Mouse (Mus musculus) E14TG2a.4 (cell line): Measurements from ENCODE around the gene Piwil1.

Experiments used
- CTCF ChIP-seq: conservative IDR thresholded peaks from 2 replicates; pipeline ENCODE4 v1.5.1; 2014; ENCODE audit warnings: low read length
- NANOG ChIP-seq: IDR thresholded peaks from 2 replicates; pipeline ENCODE4 v1.6.1; 2014; ENCODE audit warnings: borderline replicate concordance, low read length, mixed read lengths
- POU5F1 ChIP-seq: IDR thresholded peaks from 2 replicates; pipeline ENCODE4 v1.6.1; 2014; ENCODE audit warnings: low read length, borderline replicate concordance

DNA sequence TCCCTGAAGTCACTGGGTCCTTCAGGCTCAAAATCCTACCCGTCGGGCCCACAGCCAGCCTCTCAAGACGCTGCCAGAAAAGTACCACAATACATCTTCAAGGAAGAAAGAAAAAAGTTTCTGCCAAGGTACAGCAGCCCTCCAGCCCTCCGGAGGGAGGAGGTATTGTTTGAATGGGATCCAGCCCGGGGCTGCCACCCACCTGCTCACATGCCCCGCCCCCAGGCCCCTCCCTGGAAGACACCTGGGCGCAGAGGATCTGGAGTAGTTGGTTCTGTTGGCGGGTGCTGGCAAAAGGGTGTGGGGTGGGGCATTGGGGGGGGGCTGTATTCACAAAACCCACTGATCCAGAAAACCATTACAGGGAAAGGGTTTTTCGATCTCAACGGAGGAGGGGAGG lies 18.1 kb upstream of the Piwil1 start:
- TF ChIP-seq CTCF = no peak
- no peak for TF ChIP-seq POU5F1
- no peak for TF ChIP-seq NANOG
